Mouse (Mus musculus): ENCODE data around the gene Fam32a. TPM values are rescaled to one million over a fixed set of nuclear protein-coding genes. Genes with fewer than 3 reads are reported as not detected.

Fam32a gene
- 74.2 and 77.0 TPM in 2 replicates for polyA plus RNA-seq (2014; fragmentation: Nextera tagmentation; extraction: Ambion mirVana)

DNA sequence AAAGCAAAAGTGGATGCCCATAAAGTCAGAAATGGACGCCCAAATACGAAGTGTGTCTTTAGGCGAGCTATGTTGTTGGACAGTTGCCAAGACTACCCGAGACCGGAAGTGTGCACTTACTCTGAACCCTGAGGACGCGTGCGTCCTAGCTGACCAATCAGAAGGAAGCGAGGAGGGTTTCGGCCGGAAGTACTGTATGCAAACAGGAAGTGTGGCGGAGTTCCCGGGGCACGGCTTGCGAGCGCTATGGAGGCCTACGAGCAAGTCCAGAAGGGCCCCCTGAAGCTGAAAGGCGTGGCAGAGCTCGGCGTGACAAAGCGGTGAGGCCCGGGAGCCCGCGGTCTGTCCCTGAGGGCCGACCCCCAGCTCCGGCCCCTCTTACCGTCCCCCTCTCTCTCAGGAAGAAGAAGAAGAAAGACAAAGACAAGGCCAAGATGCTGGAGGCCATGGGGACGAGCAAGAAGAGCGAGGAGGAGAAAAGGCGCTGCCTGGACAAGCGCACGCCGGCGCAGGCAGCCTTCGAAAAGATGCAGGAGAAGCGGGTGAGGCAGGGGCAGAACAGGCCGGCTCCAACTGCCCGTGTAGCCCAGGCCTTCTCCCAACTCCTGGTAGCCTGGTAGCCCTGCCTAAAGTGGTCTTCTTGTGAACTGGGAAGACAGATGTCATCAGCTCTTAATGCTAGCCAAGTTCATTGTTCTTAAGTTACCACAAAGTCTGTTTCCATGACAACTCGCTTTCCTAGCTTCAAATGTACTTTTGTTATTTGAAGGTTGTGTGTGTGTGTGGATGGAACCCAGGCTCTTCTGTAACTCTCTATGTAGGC, at the start of gene Fam32a:
Gene Fam32a, plus strand, starts transcription at position 190 of the 823 bp plus-strand sequence.
- H3K9me3 ChIP-seq (replicated peaks; ENCODE audit: control insufficient read depth, low read length) = no peaks in the 10 kb centered on the region
- H3K27me3 ChIP-seq (ENCODE audit: control insufficient read depth, insufficient read depth, low read length) = no peaks in the 10 kb centered on the region
- H3K9ac ChIP-seq (replicated peaks; ENCODE audit: low read length) = peak within 1 kb of the TSS; percentile 84
- peak within 1 kb of the TSS; percentile 80 for H3K4me2 ChIP-seq (ENCODE audit: low read depth, low read length)
- ATAC-seq (replicated peaks; ENCODE audit: insufficient number of reproducible peaks, low FRiP score, low TSS enrichment, low read depth) (peak; percentile 97), DNase-seq (ENCODE audit: low spot score) (peak; percentile 99)
- peak within 1 kb of the TSS; percentile 89 for H3K4me3 ChIP-seq (ENCODE audit: low read depth, low read length)
- no peaks in the 10 kb centered on the region for H3K4me1 ChIP-seq (ENCODE audit: control insufficient read depth, insufficient read depth, low read length)
- 15% methylated on average over 39 of the region's 39 CpGs for WGBS
- peaks cover 7% of the 10 kb centered on the region for H3K36me3 ChIP-seq (replicated peaks; ENCODE audit: control insufficient read depth, insufficient read depth, low read depth, low read length)
- H3K27ac ChIP-seq (replicated peaks; ENCODE audit: low read depth, low read length) = peak within 1 kb of the TSS; percentile 65

DNA sequence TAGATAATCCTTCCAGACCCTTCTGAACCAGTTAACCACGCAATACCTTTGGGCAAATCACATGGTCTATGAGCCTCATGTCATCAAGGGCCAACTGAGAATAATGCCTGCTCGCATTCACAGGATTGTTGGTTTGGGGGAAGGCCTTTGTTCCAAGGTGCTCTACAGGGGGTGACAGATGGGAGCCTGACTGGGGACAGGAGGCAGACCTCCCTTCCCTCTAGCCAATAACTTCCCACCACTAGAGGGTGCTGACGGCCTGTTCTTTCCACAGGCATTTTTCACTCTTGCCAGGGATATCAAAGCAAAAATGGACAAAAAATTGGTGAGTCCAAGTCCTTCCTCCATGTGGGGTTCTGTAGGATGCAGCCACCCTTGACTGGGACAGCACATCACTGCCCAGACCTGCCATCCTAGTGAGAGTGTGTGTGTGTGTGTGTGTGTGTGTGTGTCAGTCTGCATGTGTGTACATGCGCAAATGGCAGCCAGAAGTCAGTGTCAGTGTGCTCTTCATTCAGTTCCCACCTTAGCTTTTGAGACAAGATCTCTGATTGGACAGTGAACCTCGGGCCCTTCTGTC, 42.1 kb upstream of the Fam32a start:
- no peaks in the 10 kb centered on the region for H3K4me1 ChIP-seq (ENCODE audit: control insufficient read depth, insufficient read depth, low read length)
- H3K4me2 ChIP-seq (ENCODE audit: low read depth, low read length) = no peak overlapping the region
- peaks cover 11% of the 10 kb centered on the region for H3K36me3 ChIP-seq (replicated peaks; ENCODE audit: control insufficient read depth, insufficient read depth, low read depth, low read length)
- no peaks in the 10 kb centered on the region for H3K27me3 ChIP-seq (ENCODE audit: control insufficient read depth, insufficient read depth, low read length)
- H3K9me3 ChIP-seq (replicated peaks; ENCODE audit: control insufficient read depth, low read length) = no peaks in the 10 kb centered on the region
- no peak overlapping the region for H3K27ac ChIP-seq (replicated peaks; ENCODE audit: low read depth, low read length)
- DNase-seq (ENCODE audit: low spot score) (peak; percentile 78), ATAC-seq (replicated peaks; ENCODE audit: insufficient number of reproducible peaks, low FRiP score, low TSS enrichment, low read depth) (no peak)
- no peak overlapping the region for H3K9ac ChIP-seq (replicated peaks; ENCODE audit: low read length)
- no peak overlapping the region for H3K4me3 ChIP-seq (ENCODE audit: low read depth, low read length)
- 61% methylated on average over 5 of the region's 5 CpGs for WGBS

DNA sequence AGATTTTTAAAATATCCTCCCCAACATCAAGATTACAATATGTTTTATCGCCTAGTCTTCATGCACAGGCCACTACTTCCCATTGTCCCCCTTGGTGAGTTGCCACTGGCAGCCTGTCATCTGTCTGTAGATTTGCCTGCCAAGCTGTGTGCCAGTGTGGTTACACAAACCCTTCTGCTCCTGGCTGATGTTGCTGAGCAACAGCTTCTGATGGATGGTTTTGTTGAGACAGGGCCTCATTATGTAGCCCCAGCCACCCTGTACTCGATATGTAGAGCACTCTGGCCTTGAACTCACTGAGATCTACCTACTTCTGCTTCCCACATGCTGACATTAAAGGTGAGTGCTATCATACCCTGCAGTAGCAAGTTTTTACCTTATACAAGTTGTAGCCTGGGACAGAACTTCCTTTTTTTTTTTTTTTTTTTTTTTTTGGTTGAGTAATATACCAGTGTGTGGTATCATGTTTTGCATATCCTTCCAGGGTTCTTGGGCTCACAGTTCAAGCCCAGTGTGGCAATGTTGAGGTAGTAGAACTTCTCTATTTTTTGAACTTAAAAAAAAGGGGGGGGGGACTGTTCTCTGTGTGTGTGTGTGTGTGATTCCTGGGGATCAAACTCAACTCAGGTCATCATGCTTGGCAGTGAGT, 35.9 kb upstream of the Fam32a start:
- Histone ChIP-seq H3K36me3 (replicated peaks; ENCODE audit: control insufficient read depth, insufficient read depth, low read depth, low read length) (peaks cover 7% of the 10 kb centered on the region), H3K27me3 (ENCODE audit: control insufficient read depth, insufficient read depth, low read length) (no peaks in the 10 kb centered on the region), H3K4me3 (ENCODE audit: low read depth, low read length) (no peak overlapping the region), H3K4me1 (ENCODE audit: control insufficient read depth, insufficient read depth, low read length) (no peaks in the 10 kb centered on the region), H3K4me2 (ENCODE audit: low read depth, low read length) (no peak overlapping the region), H3K9ac (replicated peaks; ENCODE audit: low read length) (no peak overlapping the region), H3K9me3 (replicated peaks; ENCODE audit: control insufficient read depth, low read length) (no peaks in the 10 kb centered on the region), H3K27ac (replicated peaks; ENCODE audit: low read depth, low read length) (no peak overlapping the region)
- ATAC-seq (replicated peaks; ENCODE audit: insufficient number of reproducible peaks, low FRiP score, low TSS enrichment, low read depth) (no peak), DNase-seq (ENCODE audit: low spot score) (no peak)
- WGBS = 81% methylated on average over 2 of the region's 2 CpGs

DNA sequence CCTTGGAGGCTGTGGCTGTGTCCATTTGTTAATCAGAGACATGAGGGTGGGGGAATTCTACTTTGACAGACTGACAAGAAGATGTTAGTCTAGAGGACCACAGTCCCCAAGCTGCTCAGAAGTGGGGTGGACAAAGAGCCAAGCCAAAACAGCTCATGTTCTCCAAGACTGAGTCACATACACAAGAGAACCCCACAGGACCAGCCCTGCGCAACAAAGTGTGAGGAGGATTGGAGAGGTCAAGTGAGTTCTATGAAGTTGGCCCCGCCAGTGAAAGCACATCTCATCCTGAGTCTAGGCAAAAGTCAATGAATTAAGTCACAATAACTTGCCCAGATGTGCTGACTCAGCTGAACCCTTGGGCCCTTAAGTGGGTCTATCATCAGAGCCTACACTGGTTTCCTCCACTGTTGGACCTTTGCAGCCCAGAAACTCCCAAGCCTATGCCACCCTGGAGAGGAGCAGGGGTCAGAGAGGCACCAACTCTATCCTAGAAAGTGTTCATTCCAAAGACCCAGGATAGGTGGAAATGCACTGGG, 31.7 kb upstream of the Fam32a start:
- ATAC-seq (replicated peaks; ENCODE audit: insufficient number of reproducible peaks, low FRiP score, low TSS enrichment, low read depth) = no peak
- Histone ChIP-seq H3K4me2 (ENCODE audit: low read depth, low read length) (no peak overlapping the region), H3K27me3 (ENCODE audit: control insufficient read depth, insufficient read depth, low read length) (no peaks in the 10 kb centered on the region), H3K9ac (replicated peaks; ENCODE audit: low read length) (no peak overlapping the region), H3K36me3 (replicated peaks; ENCODE audit: control insufficient read depth, insufficient read depth, low read depth, low read length) (no peaks in the 10 kb centered on the region), H3K9me3 (replicated peaks; ENCODE audit: control insufficient read depth, low read length) (no peaks in the 10 kb centered on the region), H3K27ac (replicated peaks; ENCODE audit: low read depth, low read length) (no peak overlapping the region), H3K4me3 (ENCODE audit: low read depth, low read length) (no peak overlapping the region), H3K4me1 (ENCODE audit: control insufficient read depth, insufficient read depth, low read length) (no peaks in the 10 kb centered on the region)
- 79% methylated on average over 2 of the region's 2 CpGs for WGBS
- no peak for DNase-seq (ENCODE audit: low spot score)

DNA sequence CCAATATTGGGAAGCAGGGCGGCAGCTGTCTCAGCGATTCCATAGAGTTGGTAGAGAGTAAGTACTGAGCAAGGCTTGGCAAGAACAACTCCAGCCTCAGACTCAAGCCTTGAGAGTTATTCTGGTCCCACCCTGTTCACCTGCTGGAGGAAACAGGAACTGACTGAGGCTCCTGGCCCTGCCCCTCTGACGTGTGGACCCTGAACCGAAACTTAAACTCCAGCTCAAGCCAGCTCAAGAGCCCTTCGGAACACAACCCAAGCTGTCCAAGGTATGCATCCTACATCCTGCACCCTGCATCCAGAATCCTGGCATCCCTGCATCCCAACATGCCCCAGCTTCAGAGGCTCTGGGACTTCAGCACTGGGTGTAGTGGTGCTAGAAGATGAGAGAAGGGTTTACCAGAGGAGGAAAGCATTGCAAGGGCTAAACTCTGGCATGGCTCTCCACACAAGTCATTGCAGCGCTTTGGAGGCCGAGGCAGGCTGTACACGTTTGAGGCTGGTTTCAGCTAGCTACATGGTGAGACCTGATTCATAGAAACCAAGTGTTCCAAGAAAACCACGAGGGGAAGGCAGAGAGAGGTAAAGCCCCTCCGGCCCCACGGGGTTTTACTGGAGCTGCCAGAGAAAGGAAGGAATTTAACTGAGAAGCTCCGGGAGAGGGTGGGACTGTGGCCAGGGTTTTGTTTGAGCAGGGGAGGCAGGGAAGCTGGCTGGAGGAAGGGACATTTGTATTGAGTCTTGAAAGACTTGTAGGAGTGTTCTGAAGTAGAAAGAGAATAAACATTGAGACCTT, 29.9 kb upstream of the Fam32a start, which contains the start of gene Hsh2d:
Gene Hsh2d, plus strand, starts transcription at position 222 of the 798 bp plus-strand sequence.
- DNase-seq (ENCODE audit: low spot score) = no peak
- H3K4me1 ChIP-seq (ENCODE audit: control insufficient read depth, insufficient read depth, low read length) = no peaks in the 10 kb centered on the region
- H3K27ac ChIP-seq (replicated peaks; ENCODE audit: low read depth, low read length) = no peak within 1 kb of the TSS
- no peaks in the 10 kb centered on the region for H3K27me3 ChIP-seq (ENCODE audit: control insufficient read depth, insufficient read depth, low read length)
- no peak within 1 kb of the TSS for H3K9ac ChIP-seq (replicated peaks; ENCODE audit: low read length)
- H3K9me3 ChIP-seq (replicated peaks; ENCODE audit: control insufficient read depth, low read length) = no peaks in the 10 kb centered on the region
- no peaks in the 10 kb centered on the region for H3K36me3 ChIP-seq (replicated peaks; ENCODE audit: control insufficient read depth, insufficient read depth, low read depth, low read length)
- no peak within 1 kb of the TSS for H3K4me3 ChIP-seq (ENCODE audit: low read depth, low read length)
- ATAC-seq (replicated peaks; ENCODE audit: insufficient number of reproducible peaks, low FRiP score, low TSS enrichment, low read depth) = no peak
- H3K4me2 ChIP-seq (ENCODE audit: low read depth, low read length) = no peak within 1 kb of the TSS
- 72% methylated on average over 12 of the region's 12 CpGs for WGBS

DNA sequence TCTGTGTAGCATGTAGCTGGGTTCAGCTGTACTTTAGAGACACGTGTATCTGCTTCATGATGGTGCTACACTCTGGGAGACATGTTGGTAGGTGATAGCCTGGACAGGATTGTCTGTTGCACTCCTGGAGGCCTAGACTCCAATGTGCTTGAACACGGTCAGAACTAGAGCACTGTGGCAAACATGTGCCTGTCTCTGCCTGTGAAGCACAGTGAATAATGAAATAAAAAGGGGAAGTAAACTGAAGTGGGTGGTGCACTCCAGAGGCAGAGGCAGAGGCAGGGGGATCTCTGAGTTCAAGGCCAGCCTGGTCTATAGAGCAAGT, 29.4 kb upstream of the Fam32a start:
- no peaks in the 10 kb centered on the region for H3K9me3 ChIP-seq (replicated peaks; ENCODE audit: control insufficient read depth, low read length)
- H3K27ac ChIP-seq (replicated peaks; ENCODE audit: low read depth, low read length) = no peak overlapping the region
- H3K9ac ChIP-seq (replicated peaks; ENCODE audit: low read length) = no peak overlapping the region
- no peaks in the 10 kb centered on the region for H3K4me1 ChIP-seq (ENCODE audit: control insufficient read depth, insufficient read depth, low read length)
- no peak overlapping the region for H3K4me3 ChIP-seq (ENCODE audit: low read depth, low read length)
- DNase-seq (ENCODE audit: low spot score) (no peak), ATAC-seq (replicated peaks; ENCODE audit: insufficient number of reproducible peaks, low FRiP score, low TSS enrichment, low read depth) (no peak)
- H3K27me3 ChIP-seq (ENCODE audit: control insufficient read depth, insufficient read depth, low read length) = no peaks in the 10 kb centered on the region
- 78% methylated on average over 2 of the region's 2 CpGs for WGBS
- H3K4me2 ChIP-seq (ENCODE audit: low read depth, low read length) = no peak overlapping the region
- H3K36me3 ChIP-seq (replicated peaks; ENCODE audit: control insufficient read depth, insufficient read depth, low read depth, low read length) = no peaks in the 10 kb centered on the region

DNA sequence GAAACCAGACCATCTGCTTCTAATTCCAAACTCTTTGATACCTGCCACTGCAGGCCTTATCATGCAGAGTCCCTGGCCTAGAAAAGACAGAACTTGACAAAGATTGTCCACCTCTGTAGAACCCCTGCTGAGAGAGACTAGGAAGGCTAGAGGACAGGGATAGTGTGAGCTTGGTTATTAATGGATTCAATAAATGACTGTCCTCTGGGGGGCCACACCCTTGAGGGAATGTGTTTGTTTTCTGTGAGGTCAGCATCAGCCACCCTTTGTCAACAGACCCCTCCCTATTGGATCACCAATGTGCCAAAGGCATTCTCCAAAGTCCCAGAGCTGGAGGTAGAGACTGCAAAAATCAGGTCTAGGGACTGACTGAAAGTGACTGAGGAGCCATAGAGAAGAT, 27.5 kb upstream of the Fam32a start:
- no peak overlapping the region for H3K4me2 ChIP-seq (ENCODE audit: low read depth, low read length)
- H3K4me1 ChIP-seq (ENCODE audit: control insufficient read depth, insufficient read depth, low read length) = no peaks in the 10 kb centered on the region
- no peak for DNase-seq (ENCODE audit: low spot score)
- ATAC-seq (replicated peaks; ENCODE audit: insufficient number of reproducible peaks, low FRiP score, low TSS enrichment, low read depth) = no peak
- H3K27ac ChIP-seq (replicated peaks; ENCODE audit: low read depth, low read length) = no peak overlapping the region
- H3K9ac ChIP-seq (replicated peaks; ENCODE audit: low read length) = no peak overlapping the region
- H3K9me3 ChIP-seq (replicated peaks; ENCODE audit: control insufficient read depth, low read length) = no peaks in the 10 kb centered on the region
- no peak overlapping the region for H3K4me3 ChIP-seq (ENCODE audit: low read depth, low read length)
- no peaks in the 10 kb centered on the region for H3K27me3 ChIP-seq (ENCODE audit: control insufficient read depth, insufficient read depth, low read length)
- no peaks in the 10 kb centered on the region for H3K36me3 ChIP-seq (replicated peaks; ENCODE audit: control insufficient read depth, insufficient read depth, low read depth, low read length)

Data from embryonic facial prominence, embryonic 11.5 days (tissue).